Mouse (Mus musculus) left cerebral cortex, postnatal 14 days (tissue): ENCODE data around the gene Asb11. TPM values are rescaled to one million over a fixed set of nuclear protein-coding genes. Genes with fewer than 3 reads are reported as not detected.

Source experiments
- DNase-seq, 2 experiments: peaks; one replicate each; pipeline ENCODE4 v3.0.0; 2021 to 2022; ENCODE audit warnings: low spot score in 2 of 2, mixed read lengths in 1 of 2
- intact Hi-C: fragments of 180-260 bp; cut with DNase I; formaldehyde crosslinking; loops from one replicate; pipeline ENCODE4 v1.15.1; 2025
- long read RNA-seq, 2 experiments: library from polyadenylated mRNA; stranded (forward); transcript quantifications; one replicate each; pipeline ENCODE4 v2.0.0; 2021
- total RNA-seq, 2 experiments: library from RNA; stranded (reverse); gene quantifications; 2 replicates each; pipeline ENCODE4 v1.2.3; 2021

Asb11 gene
- total RNA-seq = 1 to 10 TPM; 3.8 to 4.0 TPM
- long read RNA-seq, experiment 1, partial matches to known transcripts = 1 of 8 reads
- long read RNA-seq, experiment 1, other reads (novel, unspliced or antisense) = 1 of 8 reads
- long read RNA-seq, experiment 2, partial matches to known transcripts = 0 of 2 reads
- long read RNA-seq, experiment 2, other reads (novel, unspliced or antisense) = 1 of 2 reads

DNA sequence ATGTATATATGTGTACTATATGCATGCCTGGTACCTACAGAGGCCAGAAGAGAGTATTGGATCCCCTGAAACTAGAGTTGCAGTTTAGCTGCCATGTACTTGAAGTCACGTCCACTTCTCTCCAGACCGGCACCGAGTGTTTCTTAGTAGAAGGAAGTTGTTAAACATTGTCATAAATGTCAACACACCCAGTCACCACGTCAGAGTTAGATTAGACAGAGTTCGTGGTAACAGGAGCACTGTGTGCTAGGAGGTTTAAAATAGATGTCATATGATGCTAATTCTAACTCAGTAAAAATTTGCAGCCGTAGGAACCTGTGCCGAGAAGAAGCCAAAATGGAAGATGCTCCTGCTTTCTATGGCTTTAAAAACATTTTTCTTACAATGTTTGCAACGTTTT is at the start of gene Asb11:
Gene Asb11 (plus strand): TSS at position 286 of the 400 bp plus-strand sequence.
- DNase-seq = no peak
- intact Hi-C loops = no loop called here

DNA sequence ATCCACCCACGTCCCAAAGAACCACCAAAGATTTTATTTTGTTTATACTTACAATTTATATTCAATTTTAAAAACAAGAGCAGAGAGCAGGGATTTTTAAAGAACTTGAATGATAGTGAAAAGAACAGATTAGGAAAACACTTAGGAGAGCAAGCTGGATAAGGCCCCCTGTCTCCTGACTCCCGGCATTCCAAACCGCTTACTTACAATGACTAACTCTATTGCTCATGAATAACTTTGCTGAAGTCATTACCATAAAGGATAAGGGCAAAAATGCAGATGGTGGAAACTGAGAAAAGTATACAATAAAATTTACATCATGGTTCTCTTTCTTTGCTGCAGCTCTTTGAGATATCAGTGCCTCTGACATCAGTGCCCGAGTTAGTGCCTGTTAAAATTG is 42.7 kb upstream of the Asb11 start:
- intact Hi-C loops = no loop called here
- DNase-seq = no peak

DNA sequence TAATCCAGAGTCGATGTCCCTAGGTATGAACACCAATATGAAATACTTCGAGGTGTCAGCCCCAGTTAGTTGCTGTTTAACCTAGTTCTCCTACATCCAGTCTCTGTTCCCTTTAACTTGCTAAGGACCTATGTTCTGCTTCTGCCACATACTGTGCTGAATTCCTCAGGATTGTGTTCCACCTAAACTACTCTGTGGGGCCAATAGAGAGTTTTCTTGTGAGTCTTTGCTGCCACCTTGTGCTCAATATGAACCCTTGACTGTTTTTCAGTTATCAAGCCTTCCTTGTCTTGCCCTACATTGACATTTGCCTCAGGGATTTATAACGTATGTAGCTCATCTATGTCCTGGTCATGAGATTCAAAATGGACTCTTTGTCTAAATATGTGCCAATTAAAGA is 38.3 kb upstream of the Asb11 start:
- intact Hi-C loops = no loop called here
- DNase-seq = peak; percentile 7 to 17

DNA sequence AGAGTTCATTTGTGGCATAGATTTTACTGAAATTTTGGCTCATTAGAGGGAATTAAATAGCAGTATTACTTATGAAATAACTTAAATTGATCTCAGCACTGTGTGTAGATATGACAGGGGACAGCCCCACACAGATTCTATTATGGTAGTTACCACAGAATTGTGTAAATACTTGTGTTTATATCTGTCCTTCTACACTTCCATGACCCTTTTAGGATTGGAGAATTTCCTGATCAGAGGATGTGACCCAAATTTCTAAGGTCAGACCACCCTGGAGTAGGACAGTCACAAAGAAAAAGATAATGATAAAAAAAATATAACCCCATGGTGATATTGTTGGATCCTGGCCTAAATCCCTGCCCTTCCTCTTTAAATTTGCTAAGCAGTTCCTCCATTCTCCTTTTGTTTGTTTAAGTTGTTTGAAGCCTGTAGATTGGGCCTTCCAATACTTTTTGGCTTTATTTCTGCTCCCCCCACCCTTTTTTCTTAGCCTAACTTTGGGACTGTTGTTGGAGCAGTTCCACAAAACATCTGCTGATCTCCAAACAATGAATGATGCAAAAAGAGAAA is 31.6 kb upstream of the Asb11 start:
- intact Hi-C loops = loop anchor here (10.0 kb wide), 1 partner anchor 300 kb away; no protein-coding TSS in a partner anchor
- no peak for DNase-seq

DNA sequence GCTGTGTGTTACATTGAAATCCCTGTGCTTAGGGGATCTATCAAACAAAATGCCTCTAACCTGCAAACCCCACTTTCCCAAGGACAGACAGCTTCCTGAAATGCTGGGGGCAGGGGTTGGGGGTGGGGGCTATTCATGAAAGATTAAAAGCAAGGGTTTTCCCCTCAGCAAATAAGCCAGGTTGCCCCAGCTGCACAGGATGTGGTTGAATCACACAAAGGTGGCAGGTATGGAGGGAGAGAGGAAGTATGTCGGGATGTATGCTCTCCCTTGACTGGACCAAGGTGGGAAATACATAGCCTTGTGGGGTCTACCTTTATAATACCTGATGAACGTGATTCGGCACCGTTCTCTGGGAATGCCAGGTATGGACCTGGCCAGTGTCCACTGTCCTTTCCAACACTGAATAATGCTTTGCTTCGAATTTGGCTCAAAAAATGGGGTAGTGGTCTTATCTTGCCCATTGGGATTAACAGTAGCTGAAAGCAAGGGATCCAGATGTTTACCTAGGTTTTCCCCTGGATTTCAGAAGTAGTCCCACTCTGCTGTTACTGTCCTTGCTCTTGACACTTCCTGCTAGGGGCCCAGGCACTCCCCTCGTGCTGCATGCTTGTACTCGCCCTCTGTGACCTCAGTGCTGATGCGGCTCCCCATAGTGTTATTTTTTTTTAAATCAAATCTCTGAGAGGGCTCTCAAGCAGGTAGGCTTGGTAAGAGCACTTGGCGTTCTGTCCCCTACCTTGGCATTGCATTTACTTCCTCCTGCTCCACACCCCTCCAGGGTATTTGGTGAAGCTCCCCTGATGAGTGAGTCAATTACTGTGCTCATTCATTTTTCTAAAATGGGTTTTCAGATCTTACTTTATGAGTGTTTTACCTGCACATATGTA is 30.4 kb upstream of the Asb11 start:
- intact Hi-C loops = loop anchor here (10.0 kb wide), 1 partner anchor 302 kb away; no protein-coding TSS in a partner anchor

DNA sequence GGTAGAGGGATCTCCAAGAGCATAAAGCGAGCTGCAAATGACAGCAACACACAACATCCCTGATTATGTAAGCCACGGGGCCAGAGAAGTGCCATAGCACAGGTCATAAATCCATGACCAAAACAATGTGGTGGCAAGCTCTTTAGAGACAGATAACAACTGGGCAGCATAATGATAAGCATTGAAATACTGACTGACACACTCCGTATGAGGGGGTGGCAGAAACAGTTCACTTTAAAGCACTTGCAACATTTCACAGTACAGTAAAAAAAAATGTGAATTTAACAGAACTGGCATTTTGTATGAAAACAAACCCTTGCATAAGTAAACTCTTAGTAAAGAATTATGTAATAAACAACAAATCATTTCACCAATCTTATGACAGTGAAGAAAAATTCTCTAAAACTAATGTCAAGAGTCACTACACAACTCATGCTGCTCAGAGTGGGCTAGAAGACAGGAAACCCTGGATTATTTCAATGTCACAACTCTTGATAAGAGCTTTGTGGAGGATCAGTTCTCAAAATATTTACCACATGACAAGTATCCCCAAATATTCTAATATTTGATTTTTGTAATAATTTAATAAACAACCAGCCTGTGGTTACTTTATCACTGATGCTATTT is 28.4 kb upstream of the Asb11 start:
- intact Hi-C loops = loop anchor here (10.0 kb wide), 1 partner anchor 304 kb away; no protein-coding TSS in a partner anchor
- DNase-seq = no peak

More for the DNA sequence above, 30.4 kb upstream of the Asb11 start:
- DNase-seq = no peak

DNA sequence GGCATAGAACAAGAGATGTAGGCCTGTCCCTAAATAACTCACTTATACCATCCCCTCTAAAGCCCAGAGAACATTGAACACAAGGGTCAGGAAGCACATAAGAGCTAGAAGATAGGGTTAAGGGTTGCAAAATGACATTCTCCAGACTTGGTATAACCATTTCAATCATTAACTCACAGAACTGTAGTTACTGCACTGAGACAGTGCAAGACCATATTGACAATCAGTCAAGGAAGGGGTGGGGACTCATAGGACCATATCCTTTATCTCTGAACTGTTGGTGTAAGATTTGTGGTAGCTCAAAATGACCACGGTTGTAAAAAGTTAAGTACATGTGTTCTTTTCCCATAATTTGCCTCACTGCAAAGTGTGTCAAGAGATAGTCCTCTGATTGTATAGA is 26.2 kb upstream of the Asb11 start:
- intact Hi-C loops = no loop called here
- no peak for DNase-seq

DNA sequence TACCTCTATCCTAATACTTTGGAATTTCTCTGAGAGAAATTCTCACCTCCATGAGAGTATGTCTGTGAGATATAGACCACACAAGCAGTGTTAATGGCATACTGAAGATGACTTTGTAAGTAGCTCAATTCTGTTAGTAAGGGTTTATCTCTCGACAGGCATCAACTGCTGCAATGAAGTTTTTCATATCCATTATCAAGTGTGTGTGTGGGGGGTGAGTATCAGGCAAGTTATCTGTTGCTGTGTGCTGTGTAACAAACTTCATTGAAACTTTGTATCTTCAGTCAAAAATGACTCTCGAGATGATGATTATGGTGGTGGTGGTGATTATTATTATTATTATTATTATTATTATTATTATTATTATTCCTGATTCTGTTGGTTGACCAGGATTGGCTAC is 20.0 kb upstream of the Asb11 start:
- intact Hi-C loops = no loop called here
- no peak for DNase-seq

DNA sequence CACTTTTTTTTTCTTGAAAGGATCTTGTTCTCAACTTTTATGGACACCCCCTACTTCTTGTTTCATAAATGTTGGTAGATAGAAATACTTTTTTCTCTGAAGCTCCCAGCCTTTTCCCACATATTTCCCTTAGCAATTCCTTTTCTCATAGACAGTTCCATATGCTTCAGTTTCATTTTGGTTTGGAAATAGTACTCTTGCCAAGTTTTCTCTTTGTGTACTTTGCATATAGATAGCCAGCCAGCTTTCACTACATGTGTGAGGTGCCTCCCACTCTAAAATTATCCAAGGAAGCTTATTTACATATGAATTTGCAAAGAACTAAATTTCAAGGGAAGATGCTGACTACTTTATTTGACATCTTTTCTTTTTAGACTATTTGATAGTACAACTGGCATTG is 18.8 kb upstream of the Asb11 start:
- intact Hi-C loops = no loop called here
- DNase-seq = peak in 1 of 2 experiments; percentile 55

DNA sequence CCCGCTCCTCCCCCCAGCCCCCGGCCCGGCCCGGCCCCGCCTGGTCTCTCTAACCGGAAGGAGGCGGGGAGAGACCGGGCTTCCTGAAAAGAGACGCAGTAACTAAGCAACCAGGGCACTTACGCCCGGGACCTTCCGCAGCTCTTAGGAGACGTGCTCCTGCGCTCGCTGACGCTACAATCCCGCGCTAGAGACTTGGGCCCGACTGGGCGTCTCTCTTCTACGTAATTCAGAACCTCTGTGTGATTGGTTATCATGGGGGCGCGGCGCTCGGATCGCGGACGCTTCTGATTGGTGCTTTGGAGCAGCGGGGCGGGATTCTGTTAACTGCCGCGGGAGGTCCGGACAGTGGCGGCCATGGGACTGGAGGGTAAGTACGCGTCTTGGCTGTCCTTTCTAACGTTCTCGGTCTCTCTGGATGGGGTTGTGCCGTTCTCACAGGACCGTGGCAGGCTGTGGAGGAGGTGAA is 17.3 kb upstream of the Asb11 start, which contains the start of gene Piga:
Gene Piga (plus strand): TSS at position 317 of the 469 bp plus-strand sequence.
- intact Hi-C loops = no loop called here
- peak; percentile 92 to 95 for DNase-seq

DNA sequence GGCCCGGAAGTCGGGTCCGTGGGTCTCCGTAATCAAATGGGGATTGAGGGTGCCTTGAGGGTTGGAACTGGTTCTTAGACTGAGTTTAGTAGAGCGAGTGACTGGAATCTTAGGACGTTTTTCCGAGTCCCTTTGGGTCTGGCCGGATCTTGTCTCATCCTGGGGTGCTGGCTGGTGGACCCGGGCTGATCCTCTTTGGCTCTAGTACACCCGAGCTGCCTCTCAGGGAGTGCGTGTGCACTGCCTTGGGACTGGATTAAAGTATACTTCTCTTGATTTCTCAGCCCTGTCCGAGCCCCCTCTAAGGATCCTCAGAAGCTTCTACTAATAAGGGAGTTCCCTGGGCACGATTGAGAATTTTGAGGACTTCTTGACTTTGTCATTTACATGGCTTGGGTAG is 16.8 kb upstream of the Asb11 start:
- DNase-seq = no peak
- intact Hi-C loops = no loop called here

DNA sequence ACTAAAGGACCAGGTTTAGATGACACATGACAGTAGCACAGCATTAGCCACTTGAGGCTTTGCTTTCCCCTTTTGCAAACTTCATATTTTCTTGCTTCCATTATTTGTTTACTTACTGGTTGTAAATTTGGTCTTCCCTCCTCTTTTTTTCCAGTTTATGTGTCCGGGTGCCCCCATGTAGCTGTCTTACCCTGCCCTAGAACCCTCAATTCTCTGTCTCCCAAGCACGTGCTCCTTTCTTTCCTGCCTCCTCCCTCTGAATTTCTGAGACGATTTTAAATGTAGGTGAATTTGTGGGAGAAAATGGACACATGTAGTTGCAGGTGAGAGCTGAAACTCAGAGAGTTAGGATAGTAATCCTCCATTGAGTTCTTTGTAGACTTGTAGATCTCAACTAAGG is 16.3 kb upstream of the Asb11 start:
- intact Hi-C loops = no loop called here
- no peak for DNase-seq

DNA sequence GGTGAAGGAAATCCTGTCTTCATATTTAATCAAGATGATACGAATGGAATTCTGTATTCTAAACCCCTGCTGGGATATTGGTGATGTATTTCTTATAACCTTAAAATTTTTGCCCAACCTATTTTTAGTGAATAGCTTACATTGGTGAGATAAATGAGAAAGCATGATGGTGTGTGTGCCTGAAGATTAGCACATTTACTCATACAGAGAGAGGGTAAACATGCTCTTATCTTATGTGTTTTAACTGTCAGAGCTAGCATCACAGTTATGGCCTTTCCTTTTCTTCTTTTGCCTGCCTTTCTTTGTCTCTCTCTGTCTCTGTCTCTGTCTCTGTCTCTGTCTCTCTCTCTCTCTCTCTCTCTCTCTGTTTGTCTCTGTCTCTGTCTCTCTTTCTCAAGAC is 12.0 kb upstream of the Asb11 start:
- DNase-seq = no peak
- intact Hi-C loops = no loop called here

DNA sequence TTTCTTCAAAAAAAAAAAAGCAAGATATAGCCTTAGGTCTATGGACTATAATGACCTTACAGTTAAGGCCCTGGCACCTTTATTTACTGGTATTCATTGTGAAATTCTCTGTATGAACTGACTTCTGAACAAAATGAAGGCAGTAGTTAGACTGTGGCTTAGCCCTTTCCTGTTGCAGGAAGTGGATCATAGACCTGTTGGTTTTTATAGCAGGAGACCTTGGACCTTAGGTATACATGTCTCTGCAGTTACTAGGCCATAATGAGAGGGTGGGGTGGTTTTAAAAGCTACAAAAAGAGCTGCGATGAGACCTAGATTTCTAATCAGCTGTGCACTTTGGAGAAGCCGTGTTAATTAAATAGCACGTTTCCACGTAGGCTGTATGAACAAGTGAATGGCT is 9.5 kb upstream of the Asb11 start:
- intact Hi-C loops = no loop called here
- no peak for DNase-seq

DNA sequence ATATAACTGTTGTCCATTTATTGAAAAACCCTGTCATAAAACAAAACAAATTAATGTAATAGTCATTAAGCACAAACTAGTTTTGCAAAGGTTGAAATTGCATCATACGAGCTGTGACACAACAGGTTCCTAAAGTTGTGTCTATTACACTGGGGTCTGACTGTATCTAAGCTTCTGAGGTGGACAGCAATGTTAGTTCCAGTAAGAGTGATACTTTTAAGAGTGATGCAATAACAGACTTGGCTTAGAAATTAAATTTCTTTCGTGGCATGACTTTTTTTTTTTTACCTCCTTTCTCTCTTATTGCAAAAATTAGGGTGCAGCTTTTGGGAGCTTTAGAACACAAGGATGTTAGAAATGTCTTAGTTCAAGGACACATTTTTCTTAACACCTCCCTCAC is 8.6 kb upstream of the Asb11 start:
- no peak for DNase-seq
- intact Hi-C loops = no loop called here

DNA sequence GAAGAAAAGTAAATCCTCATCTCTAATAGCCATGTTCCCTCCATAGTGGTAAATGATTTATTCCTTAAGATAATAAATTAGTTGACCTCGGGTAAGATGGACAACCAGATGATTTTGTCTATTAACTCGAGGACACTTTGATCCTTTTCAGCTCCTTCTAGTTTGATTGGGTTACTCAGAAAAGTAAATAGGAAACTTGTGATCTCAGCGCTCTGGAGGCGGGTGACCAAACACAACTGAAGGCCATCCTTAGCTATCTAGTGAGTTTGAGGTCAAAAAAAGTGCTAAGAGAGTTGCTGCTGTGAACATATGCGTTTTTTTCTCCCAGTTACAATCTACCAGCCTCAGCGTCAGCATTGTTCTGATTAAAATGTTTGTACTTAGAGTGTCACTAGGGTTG is 6.2 kb upstream of the Asb11 start:
- intact Hi-C loops = no loop called here
- DNase-seq = no peak

DNA sequence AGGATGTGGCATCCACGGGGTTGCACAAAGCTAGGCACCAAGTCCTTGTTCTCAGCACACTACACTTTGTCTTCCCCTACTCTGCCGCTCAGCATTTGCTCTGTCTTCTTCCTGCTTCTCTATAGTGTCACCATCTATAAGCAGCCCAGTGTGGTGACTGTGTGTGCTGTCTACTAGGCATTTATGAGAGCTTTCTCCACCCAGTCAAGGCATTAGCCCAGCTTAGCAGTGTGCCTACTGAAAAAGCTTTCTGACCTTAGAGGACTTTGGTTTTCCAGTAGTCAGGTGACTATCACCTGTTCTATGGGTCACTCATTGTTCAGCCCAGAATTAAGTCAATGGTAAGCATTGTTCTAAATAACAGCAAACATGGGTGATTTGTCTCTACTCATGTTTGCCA is 5.7 kb upstream of the Asb11 start:
- DNase-seq = no peak
- intact Hi-C loops = no loop called here

DNA sequence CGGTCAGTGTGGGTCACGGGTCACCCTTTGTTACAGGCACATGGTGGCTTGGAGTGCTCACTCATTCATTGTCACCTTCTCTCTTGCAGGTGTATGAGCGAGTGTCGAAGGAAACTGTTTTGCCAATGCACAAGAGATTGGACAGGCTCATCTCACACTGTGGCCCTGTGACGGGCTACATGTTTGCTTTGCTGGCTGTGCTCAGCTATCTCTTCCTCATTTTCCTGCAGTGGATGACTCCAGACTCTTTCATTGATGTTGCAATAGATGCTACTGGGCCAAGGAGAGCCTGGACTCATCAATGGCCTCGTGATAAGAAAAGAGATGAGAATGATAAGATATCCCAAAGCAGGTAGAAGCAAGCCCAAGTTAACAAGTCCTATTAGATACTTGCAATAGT is 5.3 kb upstream of the Asb11 start:
- DNase-seq = no peak
- intact Hi-C loops = no loop called here

DNA sequence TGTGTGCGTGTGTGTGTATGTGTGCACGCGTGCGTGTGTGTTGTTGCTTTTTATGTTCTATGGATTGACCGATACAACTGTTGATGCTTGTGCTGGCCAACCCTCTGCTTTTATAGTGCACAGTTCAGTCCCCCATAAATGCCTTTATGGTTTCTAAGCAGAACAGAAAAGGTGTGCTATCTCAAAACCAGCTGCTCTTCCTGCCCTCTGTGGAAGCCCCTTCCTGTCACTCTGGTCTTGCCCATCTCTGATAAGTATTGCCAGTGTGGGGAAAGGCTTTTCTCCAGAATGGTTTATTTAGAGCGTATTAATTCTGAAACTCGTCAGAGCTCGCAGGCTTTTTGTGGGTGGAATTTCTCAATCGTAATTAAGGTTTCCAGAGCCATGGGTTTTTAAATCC is 4.1 kb upstream of the Asb11 start:
- intact Hi-C loops = no loop called here
- DNase-seq = no peak

DNA sequence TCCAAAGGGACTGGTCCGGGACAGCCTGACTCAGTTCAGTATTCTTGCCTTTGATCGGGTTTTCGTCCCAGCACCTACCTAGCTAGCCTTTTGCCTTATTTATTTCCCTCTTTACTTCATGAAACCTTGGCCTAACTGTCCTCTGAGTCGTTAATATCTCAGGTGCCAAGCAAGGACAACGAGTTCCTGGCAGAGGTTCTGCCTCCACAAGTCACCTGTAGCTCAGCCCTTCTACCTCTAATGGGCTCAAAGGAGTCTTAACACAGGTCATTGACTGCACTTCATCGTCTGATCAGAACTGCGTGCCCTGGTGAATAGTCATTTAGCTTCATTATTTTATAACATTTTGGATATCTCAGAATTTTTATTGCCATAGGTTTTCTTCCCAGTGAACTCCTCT is 2.7 kb downstream of the Asb11 start:
- intact Hi-C loops = no loop called here
- DNase-seq = no peak
